Mouse (Mus musculus) layer of hippocampus, adult 9-10 months (tissue): ENCODE results near the gene Actl7b.

Source experiments
- DNase-seq: peaks from one replicate; pipeline ENCODE4 v3.0.0; 2022; ENCODE audit warnings: low spot score

Gene Actl7b

GRCm38 (mm10) chr4:56713155-56713554, 28.1 kb downstream of the Actl7b start:
- DNase-seq, result no peak

GRCm38 (mm10) chr4:56702234-56702633, 39.0 kb downstream of the Actl7b start:
- DNase-seq, result no peak

GRCm38 (mm10) chr4:56698671-56699070, 42.6 kb downstream of the Actl7b start:
- no peak for DNase-seq

- no peak for DNase-seq
These were observed 44.8 kb downstream of the Actl7b start for GRCm38 (mm10) chr4:56696401-56696800.
